Mouse (Mus musculus) G1E (cell line): ENCODE data around the gene Nr5a1.

ENCODE experiments used
- CTCF ChIP-seq: IDR thresholded peaks from 2 replicates; pipeline ENCODE4 v1.5.1; 2012; ENCODE audit warnings: low read depth, low read length, inconsistent platforms, mixed read lengths
- GATA1 ChIP-seq: IDR thresholded peaks from 2 replicates; pipeline ENCODE4 v1.6.1; 2012; ENCODE audit warnings: borderline replicate concordance, low read length, inconsistent platforms, mixed read lengths

DNA sequence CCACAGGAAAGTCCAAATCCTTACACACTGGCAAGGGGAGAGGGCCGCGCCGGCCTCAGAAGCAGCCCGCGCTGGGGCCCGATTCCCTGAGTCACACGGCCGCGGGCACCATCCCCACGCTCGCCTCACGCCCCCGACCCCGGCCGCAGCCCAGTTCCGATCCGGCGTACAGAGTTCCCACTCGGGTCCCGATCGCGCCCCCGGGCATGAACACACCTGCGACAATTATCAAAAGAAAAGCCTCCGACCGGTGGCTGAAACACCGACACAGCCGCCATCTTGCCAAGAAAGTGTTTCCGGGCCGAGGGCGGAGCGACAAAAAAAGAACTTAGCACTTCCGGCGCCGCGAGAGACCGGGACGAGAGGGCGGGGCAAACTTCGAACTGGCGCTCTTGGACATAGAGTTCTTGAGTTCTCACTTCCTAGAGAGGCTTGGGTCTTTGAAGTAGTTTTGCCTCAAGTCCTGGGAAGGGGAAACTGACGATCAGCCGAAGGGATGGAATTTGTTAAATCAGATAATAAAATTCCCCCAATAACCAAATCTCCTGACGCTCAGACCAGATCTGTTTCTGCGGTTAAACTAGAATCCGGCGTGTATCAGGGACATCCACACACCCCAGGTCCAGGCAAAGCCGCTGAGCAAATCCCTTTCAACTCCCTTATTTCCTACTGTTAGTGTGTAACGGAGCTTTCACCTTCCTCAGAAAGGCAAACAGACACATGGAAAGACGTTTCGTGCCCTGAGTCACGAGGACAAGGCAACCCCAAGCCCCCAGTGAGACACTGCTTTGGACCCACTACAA lies 70.5 kb downstream of the Nr5a1 start, which contains the start of gene Psmb7:
- TF ChIP-seq CTCF, result no peak
- TF ChIP-seq GATA1, result no peak
